In the genomic region with DNA sequence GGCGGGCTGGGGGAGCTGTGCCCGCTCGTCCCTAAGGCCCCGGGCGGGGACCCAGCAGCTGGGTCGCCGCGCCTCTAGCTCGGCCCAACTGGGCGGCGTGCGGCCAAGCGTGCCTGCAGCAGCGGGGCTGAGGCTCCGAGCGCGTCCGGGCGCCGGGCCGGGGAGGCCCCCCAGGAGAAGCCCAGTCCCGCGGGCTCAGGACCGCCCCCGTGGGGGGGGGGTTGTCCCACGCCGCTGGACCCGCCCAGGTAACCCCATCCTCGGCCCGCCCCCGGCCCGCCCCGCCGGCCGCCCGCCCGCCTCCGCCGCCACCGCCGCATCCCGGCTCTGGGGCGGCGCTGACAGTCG, we compare ENCODE assay signal across 8 mouse cellular contexts. TPM values are rescaled to one million over a fixed set of nuclear protein-coding genes. Genes with fewer than 3 reads are reported as not detected.
DNase-seq lines count a peak whose midpoint lies in the region; ATAC-seq and TF ChIP-seq lines count a peak whose summit lies in the region.

Gene Wnt4 (plus strand): TSS at position 324 of the 348 bp plus-strand sequence.

- DNase-seq in frontal cortex, postnatal 25 days (ENCODE audit: low spot score in 2 of 2): no peak
- peak; percentile 90 for DNase-seq in adrenal gland, postnatal 25 days
- peak; percentile 81 for DNase-seq in gastrocnemius, postnatal 10 days
- DNase-seq in kidney, adult 2 months: peak; percentile 34
- DNase-seq in lung, adult 18-20 months: peak; percentile 24 to 48
- DNase-seq in ovary, postnatal 36 days (ENCODE audit: low spot score): peak; percentile 81
- DNase-seq in thymus, postnatal 4 days: no peak

- no peak within 1 kb of the TSS for H3K27ac ChIP-seq in kidney, adult 2 months (ENCODE audit: insufficient read depth, low read depth, low read length)

- 6% methylated on average over 34 of the region's 45 CpGs for WGBS in kidney, adult 2 months

- no peaks in the 10 kb centered on the region for H3K4me1 ChIP-seq in kidney, adult 2 months (ENCODE audit: control insufficient read depth, insufficient read depth, low read length)

- peaks cover 2% of the 10 kb centered on the region for H3K27me3 ChIP-seq in kidney, adult 2 months (replicated peaks; ENCODE audit: control insufficient read depth, insufficient read depth, low read length)

- no peak for TF ChIP-seq CTCF in kidney, adult 2 months (conservative IDR thresholded peaks at IDR 0.05; ENCODE audit: insufficient read depth, insufficient read length, low read depth, low read length)

- peak within 1 kb of the TSS; percentile 39 for H3K4me3 ChIP-seq in kidney, adult 2 months (ENCODE audit: insufficient read depth, low read depth, low read length)

- peak; percentile 25; the same call in 1 of the 2 replicates for ATAC-seq in frontal cortex, adult (ENCODE audit: low TSS enrichment)

- no peaks in the 10 kb centered on the region for H3K36me3 ChIP-seq in kidney, adult 2 months (ENCODE audit: control insufficient read depth, insufficient read depth, low read length)

- TF ChIP-seq POLR2A in kidney, adult 2 months (IDR thresholded peaks at IDR 0.05; ENCODE audit: low read depth, low read length): no peak

RNA-seq across cellular contexts. Expression of gene Wnt4, which starts in this region (rescaled TPM):
- 84.6 and 96.5 TPM in 2 replicates for total RNA-seq in adrenal gland, postnatal 25 days (2021)
- 10 to 100 TPM; 15.9 to 17.2 TPM for total RNA-seq in gastrocnemius, postnatal 10 days (2021)
- polyA plus RNA-seq in kidney, adult 2 months (2012; rRNA removed): 2.1 and 3.3 TPM in 2 replicates

Comparison
In these comparisons a context has a peak if more than half of its experiments do, and no peak if none do; other contexts are left out.
1. DNase-seq: peak in adrenal gland, postnatal 25 days (single experiment), gastrocnemius, postnatal 10 days (single experiment), kidney, adult 2 months (single experiment), lung, adult 18-20 months (2 of 2) and ovary, postnatal 36 days (single experiment); none in frontal cortex, postnatal 25 days (0 of 2) and thymus, postnatal 4 days (single experiment).